Mouse (Mus musculus) G1E (cell line): Measurements from ENCODE around the gene Pilrb2. TPM values are rescaled to one million over a fixed set of nuclear protein-coding genes. Genes with fewer than 3 reads are reported as not detected.

ENCODE experiments used
- ATAC-seq: 2 replicates; pipeline ENCODE4 v1.8.0; 2016; ENCODE audit warnings: mild to moderate bottlenecking; ENCODE audit not compliant: insufficient number of reproducible peaks, poor library complexity, low FRiP score, severe bottlenecking; ENCODE audit errors: extremely low read depth
- DNase-seq: peaks from one replicate; pipeline ENCODE4 v3.0.0; 2012; ENCODE audit warnings: low spot score
- H3K27me3 ChIP-seq: 2 replicates; pipeline ENCODE4 v1.6.1; 2012; ENCODE audit warnings: mild to moderate bottlenecking, low read length, inconsistent platforms; ENCODE audit not compliant: insufficient read depth
- H3K36me3 ChIP-seq: replicated peaks from 2 replicates; pipeline ENCODE3; 2012; ENCODE audit warnings: mild to moderate bottlenecking, inconsistent platforms
- H3K4me1 ChIP-seq: 2 replicates; pipeline ENCODE4 v1.6.1; 2012; ENCODE audit warnings: low read depth, low read length, inconsistent platforms, mixed read lengths; ENCODE audit not compliant: insufficient read depth
- H3K4me3 ChIP-seq: 2 replicates; pipeline ENCODE4 v1.5.1; 2012; ENCODE audit warnings: low read depth, mild to moderate bottlenecking, inconsistent platforms, low read length, moderate library complexity, mixed read lengths
- H3K9me3 ChIP-seq: replicated peaks from 2 replicates; pipeline ENCODE4 v1.6.1; 2012; ENCODE audit warnings: inconsistent platforms
- CTCF ChIP-seq: IDR thresholded peaks from 2 replicates; pipeline ENCODE4 v1.5.1; 2012; ENCODE audit warnings: low read depth, low read length, inconsistent platforms, mixed read lengths
- GATA1 ChIP-seq: IDR thresholded peaks from 2 replicates; pipeline ENCODE4 v1.6.1; 2012; ENCODE audit warnings: borderline replicate concordance, low read length, inconsistent platforms, mixed read lengths
- GATA2 ChIP-seq: IDR thresholded peaks from 2 replicates; pipeline ENCODE4 v1.6.1; 2012; ENCODE audit warnings: low read depth, low read length, inconsistent platforms, borderline replicate concordance
- POLR2AphosphoS5 ChIP-seq: IDR thresholded peaks from 2 replicates; pipeline ENCODE4 v1.6.1; 2012; ENCODE audit warnings: low read depth, low read length, inconsistent platforms; ENCODE audit not compliant: insufficient replicate concordance
- TAL1 ChIP-seq: conservative IDR thresholded peaks from 2 replicates; pipeline ENCODE4 v1.6.1; 2012; ENCODE audit warnings: low read depth, low read length, inconsistent platforms, mixed read lengths
- polyA plus RNA-seq: library from polyadenylated mRNA; stranded (reverse); fragments of >175 nt; gene quantifications from 2 replicates; pipeline ENCODE4 v1.2.3, GENCODE M21; 2012
- total RNA-seq, 2 experiments: library from RNA; stranded (forward) in 1 of 2; stranded (reverse) in 1 of 2; fragments of 200-1000 nt in 1 of 2; fragments of >200 nt in 1 of 2; fragmentation: Nextera tagmentation in 1 of 2; gene quantifications; 2 replicates each; pipeline ENCODE4 v1.2.3; 2014 to 2017

Gene Pilrb2
- total and polyA plus RNA-seq, 3 experiments, result 0.31 to 19.0 (median 2.4) TPM

GRCm38 (mm10) chr5:137830238-137830637, 41.4 kb downstream of the Pilrb2 start:
- Histone ChIP-seq H3K4me3 (no peak overlapping the region), H3K9me3 (no peaks in the 10 kb centered on the region), H3K27me3 (no peaks in the 10 kb centered on the region), H3K4me1 (no peaks in the 10 kb centered on the region), H3K36me3 (no peaks in the 10 kb centered on the region)
- DNase-seq, result no peak
- TF ChIP-seq GATA1, result no peak
- no peak for TF ChIP-seq CTCF
- TF ChIP-seq GATA2, result no peak
- TF ChIP-seq TAL1, result no peak
- TF ChIP-seq POLR2AphosphoS5, result no peak
- no peak for ATAC-seq

- H3K4me3 ChIP-seq, result no peak overlapping the region
- no peaks in the 10 kb centered on the region for H3K36me3 ChIP-seq
- no peaks in the 10 kb centered on the region for H3K4me1 ChIP-seq
- no peak for TF ChIP-seq CTCF
- TF ChIP-seq GATA1, result no peak
- TF ChIP-seq POLR2AphosphoS5, result no peak
- TF ChIP-seq TAL1, result no peak
- TF ChIP-seq GATA2, result no peak
- no peaks in the 10 kb centered on the region for H3K9me3 ChIP-seq
- peaks cover 2% of the 10 kb centered on the region; the same call in 1 of the 2 replicates for H3K27me3 ChIP-seq
- DNase-seq (no peak), ATAC-seq (no peak)
Measured at GRCm38 (mm10) chr5:137828694-137829093, 42.9 kb downstream of the Pilrb2 start.

- no peaks in the 10 kb centered on the region for H3K9me3 ChIP-seq
- no peak overlapping the region for H3K4me3 ChIP-seq
- peaks cover 7% of the 10 kb centered on the region for H3K27me3 ChIP-seq
- TF ChIP-seq POLR2AphosphoS5 (no peak), CTCF (no peak), GATA1 (no peak), TAL1 (no peak), GATA2 (no peak)
- no peaks in the 10 kb centered on the region for H3K4me1 ChIP-seq
- DNase-seq, result no peak
- H3K36me3 ChIP-seq, result no peaks in the 10 kb centered on the region
- no peak for ATAC-seq
Measured at GRCm38 (mm10) chr5:137826421-137826820, 45.2 kb downstream of the Pilrb2 start.

GRCm38 (mm10) chr5:137825971-137826370, 45.6 kb downstream of the Pilrb2 start:
- TF ChIP-seq POLR2AphosphoS5 (no peak), CTCF (no peak), GATA2 (no peak), GATA1 (no peak), TAL1 (no peak)
- Histone ChIP-seq H3K36me3 (no peaks in the 10 kb centered on the region), H3K4me1 (no peaks in the 10 kb centered on the region), H3K4me3 (no peak overlapping the region), H3K27me3 (peaks cover 7% of the 10 kb centered on the region), H3K9me3 (no peaks in the 10 kb centered on the region)
- ATAC-seq, result no peak
- DNase-seq, result no peak

GRCm38 (mm10) chr5:137825030-137825429, 46.6 kb downstream of the Pilrb2 start:
- no peak for ATAC-seq
- Histone ChIP-seq H3K36me3 (no peaks in the 10 kb centered on the region), H3K27me3 (peaks cover 7% of the 10 kb centered on the region), H3K9me3 (no peaks in the 10 kb centered on the region), H3K4me1 (no peaks in the 10 kb centered on the region), H3K4me3 (no peak overlapping the region)
- TF ChIP-seq TAL1 (no peak), GATA2 (no peak), CTCF (no peak), GATA1 (no peak), POLR2AphosphoS5 (no peak)
- no peak for DNase-seq

- ATAC-seq, result no peak
- TF ChIP-seq POLR2AphosphoS5 (no peak), GATA2 (no peak), CTCF (no peak), TAL1 (no peak), GATA1 (no peak)
Measured at GRCm38 (mm10) chr5:137823455-137824045, 48.1 kb downstream of the Pilrb2 start.

GRCm38 (mm10) chr5:137822602-137823001, 49.0 kb downstream of the Pilrb2 start:
- peaks cover 7% of the 10 kb centered on the region for H3K27me3 ChIP-seq
- H3K9me3 ChIP-seq, result no peaks in the 10 kb centered on the region
- H3K4me3 ChIP-seq, result no peak overlapping the region
- no peaks in the 10 kb centered on the region for H3K36me3 ChIP-seq
- ATAC-seq (no peak), DNase-seq (no peak)
- TF ChIP-seq CTCF, result no peak
- no peak for TF ChIP-seq GATA2
- no peak for TF ChIP-seq POLR2AphosphoS5
- no peak for TF ChIP-seq GATA1
- no peak for TF ChIP-seq TAL1
- H3K4me1 ChIP-seq, result no peaks in the 10 kb centered on the region

More at GRCm38 (mm10) chr5:137823455-137824045, 48.1 kb downstream of the Pilrb2 start:
- H3K4me3 ChIP-seq, result no peak overlapping the region
- no peaks in the 10 kb centered on the region for H3K36me3 ChIP-seq
- no peak for DNase-seq
- H3K9me3 ChIP-seq, result no peaks in the 10 kb centered on the region
- H3K27me3 ChIP-seq, result peaks cover 7% of the 10 kb centered on the region
- no peaks in the 10 kb centered on the region for H3K4me1 ChIP-seq
